Mouse (Mus musculus): Measurements from ENCODE around the gene Pgap2.

GRCm38 (mm10) chr7:102282261-102282660 is 72.3 kb downstream of the Pgap2 start:
- TF ChIP-seq MEF2A (IDR thresholded peaks at IDR 0.05; ENCODE audit: borderline replicate concordance, low read depth, low read length) (no peak), SIN3A (IDR thresholded peaks at IDR 0.05; ENCODE audit: low read length) (no peak), CTCF (conservative IDR thresholded peaks at IDR 0.05 in 1 of 2, IDR thresholded peaks at IDR 0.05 in 1 of 2; ENCODE audit: low read depth in 2 of 2, low read length in 2 of 2) (no peak), GABPA (IDR thresholded peaks at IDR 0.05; ENCODE audit: insufficient replicate concordance, low read depth, low read length) (no peak)
